Mouse (Mus musculus) hindbrain, embryonic 16.5 days (tissue): ENCODE results near the gene Ndc1. TPM values are rescaled to one million over a fixed set of nuclear protein-coding genes. Genes with fewer than 3 reads are reported as not detected.

Experiments
- ATAC-seq: fragments of 200-750 bp; cut with Nextera tagmentation; 2 replicates; pipeline ENCODE4 v1.8.0; 2017; ENCODE audit warnings: moderate TSS enrichment, moderate library complexity
- H3K27ac ChIP-seq: fragments of 300-500 bp; sonication (generic); 2 replicates; pipeline ENCODE4 v1.5.1; 2014; ENCODE audit warnings: low read depth, mild to moderate bottlenecking, control low read depth, low read length, moderate library complexity
- H3K27me3 ChIP-seq: fragments of 300-500 bp; sonication (generic); replicated peaks from 2 replicates; pipeline ENCODE4 v1.6.1; 2014; ENCODE audit warnings: low read length; ENCODE audit not compliant: control insufficient read depth, insufficient read depth
- H3K36me3 ChIP-seq: fragments of 300-500 bp; sonication (generic); 2 replicates; pipeline ENCODE4 v1.6.1; 2014; ENCODE audit warnings: mild to moderate bottlenecking, low read length, moderate library complexity, mixed read lengths; ENCODE audit not compliant: control insufficient read depth, insufficient read depth
- H3K4me1 ChIP-seq: fragments of 300-500 bp; sonication (generic); 2 replicates; pipeline ENCODE4 v1.6.1; 2014; ENCODE audit warnings: low read depth, low read length; ENCODE audit not compliant: control insufficient read depth, insufficient read depth
- H3K4me2 ChIP-seq: fragments of 300-500 bp; sonication (generic); 2 replicates; pipeline ENCODE4 v1.6.1; 2014; ENCODE audit warnings: mild to moderate bottlenecking, low read length, control low read depth, moderate library complexity
- H3K4me3 ChIP-seq: fragments of 300-500 bp; sonication (generic); 2 replicates; pipeline ENCODE4 v1.5.1; 2014; ENCODE audit warnings: mild to moderate bottlenecking, low read length, control low read depth, moderate library complexity
- H3K9ac ChIP-seq: fragments of 300-500 bp; sonication (generic); 2 replicates; pipeline ENCODE4 v1.6.1; 2014; ENCODE audit warnings: low read depth, mild to moderate bottlenecking, control low read depth, low read length, moderate library complexity
- H3K9me3 ChIP-seq: fragments of 300-500 bp; sonication (generic); 2 replicates; pipeline ENCODE4 v1.6.1; 2014; ENCODE audit warnings: mild to moderate bottlenecking, low read length, moderate library complexity; ENCODE audit not compliant: control insufficient read depth
- WGBS: fragments of 180-500 bp; shearing (Covaris S2); extraction: QIAGEN DNeasy Blood & Tissue Kit; methylation state at CpG from one replicate; pipeline ENCODE4 v1.1.7; 2014; 5-methylcytosine and 5-hydroxymethylcytosine counted together
- microRNA-seq: library from miRNA; unstranded; fragments of <30 nt; microRNA quantifications from one replicate; pipeline ENCODE4, GENCODE M21; 2017
- polyA plus RNA-seq: library from polyadenylated mRNA; unstranded; fragments of >200 nt; fragmentation: Nextera tagmentation; extraction: Ambion mirVana; gene quantifications from 2 replicates; pipeline ENCODE4 v1.2.1, GENCODE M21; 2015

The Ndc1 gene
- polyA plus RNA-seq, 1 experiment from 2014 or later = 18.2 TPM

- Histone ChIP-seq H3K27ac (no peak overlapping the region), H3K27me3 (no peaks in the 10 kb centered on the region), H3K36me3 (no peaks in the 10 kb centered on the region), H3K4me1 (no peaks in the 10 kb centered on the region), H3K9me3 (no peaks in the 10 kb centered on the region), H3K4me3 (no peak overlapping the region), H3K9ac (no peak overlapping the region), H3K4me2 (no peak overlapping the region)
- 92% methylated on average over 2 of the region's 2 CpGs for WGBS
- ATAC-seq = no peak
These were observed 91.9 kb downstream of the Ndc1 start for GRCm38 (mm10) chr4:107459461-107459860.

GRCm38 (mm10) chr4:107460468-107460867 lies 92.9 kb downstream of the Ndc1 start:
- WGBS = 75% methylated on average over 11 of the region's 11 CpGs
- Histone ChIP-seq H3K9ac (no peak overlapping the region), H3K4me2 (no peak overlapping the region), H3K27me3 (no peaks in the 10 kb centered on the region), H3K4me1 (no peaks in the 10 kb centered on the region), H3K4me3 (no peak overlapping the region), H3K27ac (no peak overlapping the region), H3K36me3 (no peaks in the 10 kb centered on the region), H3K9me3 (no peaks in the 10 kb centered on the region)
- ATAC-seq = no peak

Small RNAs within 50 kb of the gene (microRNA-seq; reads per million reads assigned to microRNA genes)
- gene Gm24804 = not detected

Other genes starting within 250 kb of the Ndc1 start
- gene Tmem59, start 189.4 kb upstream of the Ndc1 start, polyA plus RNA-seq = 383 and 394 TPM in 2 replicates
- gene Tceanc2, start 188.7 kb upstream of the Ndc1 start, polyA plus RNA-seq = 16.5 and 26.4 TPM in 2 replicates
- not detected in 2 replicates for gene Ldlrad1, start 158.6 kb upstream of the Ndc1 start, polyA plus RNA-seq
- 52.1 and 54.7 TPM in 2 replicates for gene Lrrc42, start 114.3 kb upstream of the Ndc1 start, polyA plus RNA-seq
- gene Hspb11, start 114.2 kb upstream of the Ndc1 start, polyA plus RNA-seq = 31.1 and 36.8 TPM in 2 replicates
- not detected in 2 replicates for gene Dio1, start 60.6 kb upstream of the Ndc1 start, polyA plus RNA-seq
- gene Yipf1, start 53.4 kb upstream of the Ndc1 start, polyA plus RNA-seq = 66.0 and 66.1 TPM in 2 replicates
- 1.3 and 2.4 TPM in 2 replicates for gene Glis1, start 66.8 kb downstream of the Ndc1 start, polyA plus RNA-seq